In the genomic region with DNA sequence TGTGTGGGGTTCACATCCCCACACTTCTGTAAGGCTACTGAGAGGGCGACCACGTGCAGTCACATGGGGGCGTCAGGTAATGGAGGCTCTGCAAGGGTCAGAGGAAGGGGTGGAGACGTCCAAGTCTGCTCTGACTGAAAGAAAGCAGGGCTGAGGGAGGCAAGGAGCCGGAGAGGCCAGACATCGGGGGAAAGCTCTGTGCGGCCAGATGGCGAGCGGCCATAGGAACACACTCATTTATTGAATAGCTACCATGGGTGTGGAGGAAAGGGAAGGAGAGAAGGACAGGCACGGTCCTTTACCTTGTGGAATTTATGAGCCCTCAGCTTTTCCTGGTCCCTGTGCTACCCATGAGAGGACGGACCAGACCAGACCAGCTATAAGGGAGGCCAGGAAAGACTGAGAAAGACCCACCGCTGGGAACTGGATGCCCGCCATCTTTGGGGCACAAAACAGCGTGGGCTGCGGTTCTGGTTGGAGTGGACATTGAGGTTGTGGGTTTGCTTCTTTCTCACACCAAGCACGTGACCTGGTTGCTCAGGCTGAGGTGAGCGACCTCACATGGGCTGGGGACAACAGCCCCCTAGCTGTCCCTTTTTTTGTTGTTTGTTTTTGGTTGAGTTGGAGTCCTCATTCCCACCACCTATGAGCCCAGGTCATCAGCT, we compare ENCODE assay signal across 9 mouse cellular contexts. TPM values are rescaled to one million over a fixed set of nuclear protein-coding genes. Genes with fewer than 3 reads are reported as not detected.
DNase-seq lines count a peak whose midpoint lies in the region; ATAC-seq and TF ChIP-seq lines count a peak whose summit lies in the region.
"Had no signal": no experiment of that assay in that cellular context is flagged by ENCODE, and none has a peak within 500 bp of the region (broad histone marks: within the 10 kb centered on the region; RNA-seq: fewer than 3 reads in every experiment).

No protein-coding gene starts in this region.

- H3K9me3 ChIP-seq in kidney, postnatal 0 days (replicated peaks; ENCODE audit: low read length), result no peaks in the 10 kb centered on the region
- no peaks in the 10 kb centered on the region for H3K9me3 ChIP-seq in G1E (replicated peaks)
- no peaks in the 10 kb centered on the region for H3K9me3 ChIP-seq in forebrain, embryonic 13.5 days (replicated peaks)
- no peaks in the 10 kb centered on the region for H3K9me3 ChIP-seq in liver, embryonic 13.5 days (replicated peaks)

- no peak for TF ChIP-seq CTCF in kidney, postnatal 0 days (IDR thresholded peaks at IDR 0.05; ENCODE audit: low read depth)
- TF ChIP-seq CTCF in G1E (IDR thresholded peaks at IDR 0.05; ENCODE audit: low read depth, low read length), result no peak

- no peak for ATAC-seq in kidney, postnatal 0 days (replicated peaks; ENCODE audit: low FRiP score, low read depth)
- no peak for ATAC-seq in G1E (ENCODE audit: extremely low read depth, insufficient number of reproducible peaks, low FRiP score, poor library complexity, severe bottlenecking)
- no peak for ATAC-seq in forebrain, embryonic 13.5 days
- no peak for ATAC-seq in liver, embryonic 13.5 days (ENCODE audit: low read depth)

- no peak for DNase-seq in kidney, postnatal 0 days (ENCODE audit: low spot score)
- DNase-seq in kidney, adult 9 months, result no peak
- no peak for DNase-seq in G1E (ENCODE audit: low spot score)
- no peak for DNase-seq in liver, embryonic 13.5 days
- DNase-seq in right cerebral cortex, postnatal 4 days, result no peak
- DNase-seq in adrenal gland, postnatal 25 days, result no peak
- no peak for DNase-seq in layer of hippocampus, postnatal 10 days (ENCODE audit: low spot score in 2 of 2)
- DNase-seq: cerebellum, adult 9-10 months had no signal

- 67% methylated on average over 17 of the region's 17 CpGs for WGBS in kidney, postnatal 0 days
- WGBS in forebrain, embryonic 13.5 days, result 87% methylated on average over 17 of the region's 17 CpGs
- WGBS in liver, embryonic 13.5 days (ENCODE audit: insufficient replicate concordance), result 72% methylated on average over 17 of the region's 17 CpGs

- peaks cover 24% of the 10 kb centered on the region for H3K4me1 ChIP-seq in kidney, postnatal 0 days (replicated peaks; ENCODE audit: insufficient read depth, low read length)
- peaks cover 68% of the 10 kb centered on the region for H3K4me1 ChIP-seq in G1E (ENCODE audit: insufficient read depth, low read depth, low read length)
- peaks cover 30% of the 10 kb centered on the region for H3K4me1 ChIP-seq in forebrain, embryonic 13.5 days
- peaks cover 84% of the 10 kb centered on the region for H3K4me1 ChIP-seq in liver, embryonic 13.5 days (replicated peaks)

- no peaks in the 10 kb centered on the region for H3K27me3 ChIP-seq in kidney, postnatal 0 days (ENCODE audit: insufficient read depth, low read length)
- H3K27me3 ChIP-seq in G1E (ENCODE audit: insufficient read depth, low read length), result no peaks in the 10 kb centered on the region
- no peaks in the 10 kb centered on the region for H3K27me3 ChIP-seq in forebrain, embryonic 13.5 days
- H3K27me3 ChIP-seq in liver, embryonic 13.5 days, result no peaks in the 10 kb centered on the region

- no peak overlapping the region for H3K9ac ChIP-seq in kidney, postnatal 0 days (ENCODE audit: low read depth, low read length)
- H3K9ac ChIP-seq in forebrain, embryonic 13.5 days, result 0 out of 2 replicates have a peak overlapping the region, but pooled peaks have one; percentile 45
- H3K9ac ChIP-seq in liver, embryonic 13.5 days, result peak overlapping the region; percentile 71

- H3K36me3 ChIP-seq in kidney, postnatal 0 days (ENCODE audit: insufficient read depth, low read length), result no peaks in the 10 kb centered on the region
- peaks cover 66% of the 10 kb centered on the region for H3K36me3 ChIP-seq in G1E (replicated peaks)
- no peaks in the 10 kb centered on the region for H3K36me3 ChIP-seq in forebrain, embryonic 13.5 days (ENCODE audit: poor library complexity, severe bottlenecking)
- H3K36me3 ChIP-seq in liver, embryonic 13.5 days, result no peaks in the 10 kb centered on the region

- H3K4me2 ChIP-seq in kidney, postnatal 0 days (ENCODE audit: low read length), result no peak overlapping the region
- H3K4me2 ChIP-seq in forebrain, embryonic 13.5 days, result no peak overlapping the region
- peak overlapping the region; percentile 23; the same call in 1 of the 2 replicates for H3K4me2 ChIP-seq in liver, embryonic 13.5 days

- no peak overlapping the region for H3K4me3 ChIP-seq in kidney, postnatal 0 days (replicated peaks; ENCODE audit: low read depth, low read length)
- H3K4me3 ChIP-seq in G1E (ENCODE audit: low read depth, low read length), result peak overlapping the region; percentile 59; the same call in 1 of the 2 replicates
- H3K4me3 ChIP-seq in forebrain, embryonic 13.5 days, result no peak overlapping the region
- no peak overlapping the region for H3K4me3 ChIP-seq in liver, embryonic 13.5 days (replicated peaks)

- peak overlapping the region; percentile 60 for H3K27ac ChIP-seq in kidney, postnatal 0 days
- H3K27ac ChIP-seq in forebrain, embryonic 13.5 days, result peak overlapping the region; percentile 51; the same call in 1 of the 2 replicates
- H3K27ac ChIP-seq in liver, embryonic 13.5 days, result peak overlapping the region; percentile 86

RNA-seq across cellular contexts. Expression of gene Ccnd3, which starts 22.1 kb away (rescaled TPM):
- polyA plus RNA-seq in kidney, postnatal 0 days (2015; fragmentation: Nextera tagmentation; extraction: Ambion mirVana), result 199 and 202 TPM in 2 replicates
- 229 and 238 TPM in 2 replicates for total RNA-seq in G1E (2014; fragmentation: Nextera tagmentation)
- 134 and 143 TPM in 2 replicates for total RNA-seq in G1E (2017)
- polyA plus RNA-seq in G1E (2012), result 426 and 439 TPM in 2 replicates
- polyA plus RNA-seq in forebrain, embryonic 13.5 days (2015; fragmentation: Nextera tagmentation; extraction: Ambion mirVana), result 67.6 and 75.8 TPM in 2 replicates
- 387 and 400 TPM in 2 replicates for polyA plus RNA-seq in liver, embryonic 13.5 days (2015; fragmentation: Nextera tagmentation; extraction: Ambion mirVana)
- 385 and 429 TPM in 2 replicates for total RNA-seq in adrenal gland, postnatal 25 days (2021)
- total RNA-seq in layer of hippocampus, postnatal 10 days (2021), result 10 to 100 TPM; 34.7 to 39.6 TPM

RNA-seq across cellular contexts. Expression of gene Taf8, which starts 24.9 kb away (rescaled TPM):
- polyA plus RNA-seq in kidney, postnatal 0 days (2015; fragmentation: Nextera tagmentation; extraction: Ambion mirVana), result 21.4 and 24.9 TPM in 2 replicates
- total RNA-seq in G1E (2014; fragmentation: Nextera tagmentation), result 29.1 and 31.1 TPM in 2 replicates
- total RNA-seq in G1E (2017), result 39.8 and 47.0 TPM in 2 replicates
- polyA plus RNA-seq in G1E (2012), result 22.3 and 22.4 TPM in 2 replicates
- polyA plus RNA-seq in forebrain, embryonic 13.5 days (2015; fragmentation: Nextera tagmentation; extraction: Ambion mirVana), result 26.5 and 31.0 TPM in 2 replicates
- 14.4 and 14.5 TPM in 2 replicates for polyA plus RNA-seq in liver, embryonic 13.5 days (2015; fragmentation: Nextera tagmentation; extraction: Ambion mirVana)
- total RNA-seq in adrenal gland, postnatal 25 days (2021), result 21.1 and 25.7 TPM in 2 replicates
- 10 to 100 TPM; 16.7 to 17.0 TPM for total RNA-seq in layer of hippocampus, postnatal 10 days (2021)
